Mouse (Mus musculus): ENCODE results near the gene Vim. TPM values are rescaled to one million over a fixed set of nuclear protein-coding genes. Genes with fewer than 3 reads are reported as not detected.

Vim gene
- polyA plus RNA-seq, 1 experiment from 2014 or later, result 1,056 TPM

DNA sequence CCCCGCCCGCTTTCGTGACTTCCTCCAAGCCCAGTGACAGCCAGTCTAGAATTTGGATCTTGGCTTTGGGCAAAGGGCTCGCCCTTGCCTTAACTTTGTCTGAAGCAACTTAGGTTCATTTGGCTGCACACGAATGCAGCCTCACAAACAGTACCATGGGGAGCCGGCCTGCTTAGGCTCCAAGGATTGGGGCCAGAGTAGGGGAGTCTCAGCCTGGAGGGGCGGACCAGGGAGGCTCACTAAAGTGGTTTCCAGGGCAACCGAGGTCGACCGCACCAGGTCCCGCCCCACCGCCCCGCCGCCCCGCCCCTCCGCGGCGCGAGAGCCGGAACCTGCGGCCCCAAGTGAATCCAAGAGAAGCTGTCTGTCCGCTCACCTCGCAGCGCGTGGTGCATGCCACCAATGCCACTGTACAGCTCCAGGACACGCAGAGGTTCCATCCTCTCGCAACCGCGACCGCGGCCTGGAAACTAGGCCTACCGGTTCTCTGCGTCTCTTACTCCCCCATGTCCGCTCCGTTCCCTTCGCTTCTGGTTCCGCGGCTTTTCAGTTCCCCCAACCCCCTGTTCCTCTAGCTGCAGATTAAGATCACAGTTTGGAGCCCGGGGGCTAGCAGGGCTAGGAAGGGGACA, 29.4 kb upstream of the Vim start, which contains the start of gene Trdmt1:
Gene Trdmt1, minus strand, starts transcription at position 476 of the 632 bp plus-strand sequence.
- H3K9me3 ChIP-seq (replicated peaks), result no peaks in the 10 kb centered on the region
- H3K9ac ChIP-seq, result peak within 1 kb of the TSS; percentile 82
- WGBS, result under 1% methylated on average over 35 of the region's 39 CpGs
- peak within 1 kb of the TSS; percentile 62 for H3K4me3 ChIP-seq
- peaks cover 12% of the 10 kb centered on the region; the same call in 1 of the 2 replicates for H3K4me1 ChIP-seq
- H3K4me2 ChIP-seq (replicated peaks), result peak within 1 kb of the TSS; percentile 56
- H3K27ac ChIP-seq, result peak within 1 kb of the TSS; percentile 95
- H3K36me3 ChIP-seq, result no peaks in the 10 kb centered on the region
- ATAC-seq (ENCODE audit: low FRiP score), result peak; percentile 99
- no peaks in the 10 kb centered on the region for H3K27me3 ChIP-seq

DNA sequence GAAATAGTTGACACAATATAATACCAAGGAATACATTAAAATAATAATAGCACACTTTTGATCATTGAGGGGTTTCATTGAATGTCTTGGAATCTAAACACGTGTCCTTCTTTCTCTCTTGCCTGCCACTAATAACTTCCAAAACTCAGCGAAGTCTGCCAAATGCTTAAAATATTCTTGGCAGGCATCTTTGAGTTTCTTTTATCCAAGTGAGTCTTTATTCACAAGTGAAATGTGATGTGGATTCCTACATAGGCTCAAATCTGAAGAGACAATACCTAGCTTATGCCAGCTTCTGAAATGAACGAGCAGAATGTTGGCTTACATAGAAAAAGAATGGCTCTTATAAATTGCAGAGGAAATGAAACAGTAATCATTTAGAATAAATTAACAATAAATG, 25.0 kb upstream of the Vim start:
- WGBS, result 83% methylated on average over 3 of the region's 3 CpGs
- Histone ChIP-seq H3K27ac (no peak overlapping the region), H3K4me2 (replicated peaks) (no peak overlapping the region), H3K27me3 (no peaks in the 10 kb centered on the region), H3K4me1 (peaks cover 10% of the 10 kb centered on the region; the same call in 1 of the 2 replicates), H3K9me3 (replicated peaks) (no peaks in the 10 kb centered on the region), H3K36me3 (no peaks in the 10 kb centered on the region), H3K4me3 (no peak overlapping the region), H3K9ac (no peak overlapping the region)
- ATAC-seq (ENCODE audit: low FRiP score), result no peak

DNA sequence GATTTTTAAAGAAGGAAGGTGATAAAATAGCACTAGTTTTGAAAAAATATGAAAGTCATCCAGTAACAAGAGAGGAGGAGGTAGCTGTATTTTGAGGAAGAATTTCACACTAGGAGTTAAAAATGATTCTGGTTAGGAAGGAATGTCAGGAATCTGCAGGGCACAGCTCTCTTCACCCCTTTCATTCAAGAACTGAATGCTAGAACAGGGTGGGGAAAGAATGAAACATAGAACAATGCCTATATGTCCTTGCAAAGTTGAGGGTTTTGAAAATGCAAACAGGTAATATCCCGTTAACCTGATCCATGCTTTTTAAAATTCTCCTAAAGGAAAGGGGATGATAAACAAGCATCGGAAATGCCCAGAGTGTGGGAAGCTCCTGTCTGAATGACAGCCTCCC, 19.8 kb upstream of the Vim start:
- no peak for ATAC-seq (ENCODE audit: low FRiP score)
- Histone ChIP-seq H3K27me3 (no peaks in the 10 kb centered on the region), H3K9ac (no peak overlapping the region), H3K27ac (no peak overlapping the region), H3K4me2 (replicated peaks) (no peak overlapping the region), H3K4me3 (no peak overlapping the region), H3K36me3 (no peaks in the 10 kb centered on the region), H3K9me3 (replicated peaks) (no peaks in the 10 kb centered on the region), H3K4me1 (no peaks in the 10 kb centered on the region)
- 57% methylated on average over 2 of the region's 2 CpGs for WGBS

DNA sequence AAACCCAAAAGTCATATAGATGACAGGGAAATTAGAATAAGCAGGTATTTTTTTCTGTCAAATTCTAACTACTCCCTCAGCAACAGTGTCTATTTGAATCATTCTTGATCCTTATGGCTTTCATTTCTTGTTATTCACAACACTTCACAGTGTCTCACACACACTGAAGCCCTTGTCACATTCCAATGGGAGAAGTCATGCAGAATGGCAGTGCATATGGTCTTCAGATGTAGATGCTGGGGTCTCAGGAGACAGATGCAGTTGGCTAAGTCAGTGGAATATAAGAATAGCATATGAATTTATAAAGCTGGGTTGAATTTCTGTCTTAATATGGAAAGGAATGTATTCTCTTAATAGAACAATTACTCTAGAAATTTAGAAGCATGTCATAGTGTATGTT, 17.5 kb upstream of the Vim start:
- no peak overlapping the region for H3K4me3 ChIP-seq
- no peaks in the 10 kb centered on the region for H3K4me1 ChIP-seq
- H3K27me3 ChIP-seq, result no peaks in the 10 kb centered on the region
- no peaks in the 10 kb centered on the region for H3K36me3 ChIP-seq
- no peaks in the 10 kb centered on the region for H3K9me3 ChIP-seq (replicated peaks)
- H3K4me2 ChIP-seq (replicated peaks), result no peak overlapping the region
- no peak for ATAC-seq (ENCODE audit: low FRiP score)
- no peak overlapping the region for H3K27ac ChIP-seq
- H3K9ac ChIP-seq, result no peak overlapping the region

DNA sequence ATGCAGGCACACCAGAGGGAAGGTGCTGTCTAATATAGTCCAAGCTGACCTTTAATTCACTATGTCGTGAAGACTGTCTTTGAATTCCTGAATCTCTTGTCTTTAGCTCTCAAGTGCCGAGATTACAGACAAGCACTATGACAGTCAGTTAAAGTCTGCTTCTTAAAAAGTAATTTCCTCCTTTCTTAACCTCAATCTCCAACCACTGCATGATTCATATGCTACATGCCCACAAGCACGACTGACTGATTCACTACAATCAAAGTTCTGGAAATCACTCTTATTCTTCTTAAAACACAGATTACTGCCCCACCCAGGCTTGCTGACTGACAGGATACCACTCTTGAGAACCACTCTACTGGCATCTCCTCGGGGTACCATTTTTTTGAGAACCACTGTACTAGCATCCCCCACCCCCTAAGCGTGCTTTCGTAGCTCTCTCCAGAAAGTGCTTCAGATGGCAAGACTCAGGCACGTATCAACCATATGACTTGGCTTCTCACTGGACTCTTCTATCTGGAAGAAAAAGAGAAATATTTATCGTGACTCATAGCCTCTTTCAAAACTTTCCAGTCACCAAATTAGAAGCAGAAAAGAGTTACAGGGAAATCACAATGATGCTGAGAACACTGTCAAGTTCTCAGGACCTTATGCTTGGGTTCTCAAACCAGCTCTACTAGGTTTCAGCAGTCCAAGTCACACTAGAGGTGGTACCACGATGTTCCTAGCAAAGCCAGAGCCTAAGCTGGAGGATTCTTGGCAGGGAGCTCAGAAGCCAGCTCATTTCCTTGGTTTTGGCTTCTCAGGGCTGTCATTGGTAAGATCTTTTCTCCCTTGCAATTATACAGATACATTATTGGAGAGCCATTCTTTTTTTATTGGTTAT, 16.3 kb upstream of the Vim start:
- Histone ChIP-seq H3K4me2 (replicated peaks) (no peak overlapping the region), H3K9me3 (replicated peaks) (no peaks in the 10 kb centered on the region), H3K36me3 (no peaks in the 10 kb centered on the region), H3K27me3 (no peaks in the 10 kb centered on the region), H3K27ac (no peak overlapping the region), H3K9ac (no peak overlapping the region), H3K4me3 (no peak overlapping the region), H3K4me1 (no peaks in the 10 kb centered on the region)
- WGBS, result 83% methylated on average over 9 of the region's 9 CpGs
- ATAC-seq (ENCODE audit: low FRiP score), result no peak

DNA sequence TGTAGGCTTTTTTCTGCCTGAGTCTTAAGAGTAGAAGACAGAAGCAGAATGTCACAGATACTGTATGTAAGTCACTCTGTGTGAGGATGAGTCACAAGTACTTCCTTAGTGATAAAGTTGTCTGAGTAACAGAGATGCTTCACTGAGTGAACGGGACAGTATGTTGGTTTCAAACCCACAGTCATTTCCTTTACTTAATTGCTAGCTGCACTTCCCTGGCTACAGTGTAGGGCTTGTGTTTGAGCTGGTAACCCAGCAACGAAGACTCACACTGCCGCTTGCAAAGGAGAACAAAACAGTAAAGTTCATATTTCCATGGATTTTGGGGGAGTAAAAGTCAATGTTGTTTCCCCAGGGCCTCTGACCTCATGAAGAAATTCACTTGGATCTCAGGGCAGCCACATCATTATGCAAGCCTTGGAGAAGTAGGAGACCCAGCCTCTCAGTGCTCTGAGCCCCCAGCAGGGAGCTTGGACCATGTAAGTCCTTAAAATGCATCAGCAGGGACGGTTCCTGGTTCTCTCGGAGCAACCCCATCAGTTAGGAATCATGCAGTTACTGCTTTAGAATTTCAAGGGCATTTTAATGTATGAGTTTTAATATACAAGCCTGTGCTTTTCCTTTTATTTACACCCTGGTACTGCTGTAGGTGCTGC, 15.0 kb upstream of the Vim start:
- WGBS, result 43% methylated on average over 5 of the region's 5 CpGs
- no peaks in the 10 kb centered on the region for H3K36me3 ChIP-seq
- H3K27ac ChIP-seq, result no peak overlapping the region
- no peak for ATAC-seq (ENCODE audit: low FRiP score)
- no peaks in the 10 kb centered on the region for H3K27me3 ChIP-seq
- H3K4me2 ChIP-seq (replicated peaks), result no peak overlapping the region
- no peaks in the 10 kb centered on the region for H3K9me3 ChIP-seq (replicated peaks)
- H3K4me1 ChIP-seq, result no peaks in the 10 kb centered on the region
- no peak overlapping the region for H3K9ac ChIP-seq
- no peak overlapping the region for H3K4me3 ChIP-seq

DNA sequence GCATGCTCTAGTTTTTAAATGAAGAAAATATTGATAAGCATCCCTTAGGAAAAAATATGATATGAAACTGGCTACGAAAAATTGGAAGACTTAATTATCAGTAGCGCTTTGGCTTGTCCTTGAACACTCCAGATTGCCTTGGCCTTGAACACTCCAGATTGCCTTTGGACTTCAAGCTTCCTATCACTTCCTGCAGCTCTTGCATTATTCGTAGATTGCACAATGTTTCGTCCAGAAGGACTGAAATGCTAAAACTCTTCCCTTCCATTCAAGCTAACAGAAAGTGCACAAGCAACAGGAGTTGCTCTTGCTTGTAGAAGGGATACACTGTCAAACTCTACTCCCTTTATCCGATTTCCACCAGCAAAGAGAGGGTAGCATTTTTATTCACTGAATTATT, 14.4 kb upstream of the Vim start:
- H3K4me3 ChIP-seq, result no peak overlapping the region
- no peak overlapping the region for H3K9ac ChIP-seq
- no peaks in the 10 kb centered on the region for H3K9me3 ChIP-seq (replicated peaks)
- H3K27ac ChIP-seq, result no peak overlapping the region
- H3K27me3 ChIP-seq, result no peaks in the 10 kb centered on the region
- WGBS, result 88% methylated on average over 5 of the region's 5 CpGs
- H3K36me3 ChIP-seq, result no peaks in the 10 kb centered on the region
- no peak for ATAC-seq (ENCODE audit: low FRiP score)
- no peak overlapping the region for H3K4me2 ChIP-seq (replicated peaks)
- H3K4me1 ChIP-seq, result no peaks in the 10 kb centered on the region

DNA sequence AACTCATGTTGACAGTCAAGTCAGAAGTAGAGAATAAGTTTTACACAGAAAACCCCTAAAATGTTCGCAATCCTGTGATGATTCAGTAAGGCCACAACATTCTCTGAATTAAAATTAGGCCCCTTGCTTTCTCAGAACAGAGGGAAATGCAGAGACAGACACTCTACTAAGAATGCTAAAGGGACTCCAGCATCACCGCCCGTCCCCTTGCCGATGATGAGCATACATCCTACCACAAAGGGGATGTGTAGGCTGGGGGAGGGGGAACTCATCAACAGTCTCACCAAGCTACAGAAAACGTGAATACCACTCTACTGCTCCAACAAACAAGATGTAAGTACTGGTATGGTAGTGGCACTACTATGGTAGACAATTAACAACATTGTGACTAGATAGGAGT, 14.0 kb upstream of the Vim start:
- WGBS, result 78% methylated on average over 5 of the region's 5 CpGs

DNA sequence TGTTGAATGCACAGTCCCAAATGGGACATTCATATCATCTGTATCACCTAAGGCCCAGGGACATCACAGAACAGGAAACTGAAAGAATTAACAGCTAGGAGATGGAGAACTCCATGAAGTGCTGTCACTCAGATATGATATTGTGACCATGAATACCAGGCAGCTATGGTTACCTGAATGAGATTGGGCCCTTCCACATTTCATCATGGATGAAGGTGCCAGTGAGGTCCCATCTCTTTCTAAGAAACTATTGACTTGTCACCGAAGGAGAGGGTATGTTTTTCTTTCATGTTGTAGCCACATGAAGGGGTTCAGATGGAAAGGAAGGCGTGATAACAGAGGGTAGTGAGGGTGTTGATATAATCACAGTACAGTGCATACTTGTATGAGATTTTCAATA, 13.3 kb upstream of the Vim start:
- no peak overlapping the region for H3K4me3 ChIP-seq
- H3K27ac ChIP-seq, result no peak overlapping the region
- no peak overlapping the region for H3K4me2 ChIP-seq (replicated peaks)
- H3K36me3 ChIP-seq, result no peaks in the 10 kb centered on the region
- no peaks in the 10 kb centered on the region for H3K27me3 ChIP-seq
- no peak for ATAC-seq (ENCODE audit: low FRiP score)
- H3K9ac ChIP-seq, result no peak overlapping the region
- WGBS, result 84% methylated on average over 2 of the region's 2 CpGs
- H3K4me1 ChIP-seq, result no peaks in the 10 kb centered on the region
- H3K9me3 ChIP-seq (replicated peaks), result no peaks in the 10 kb centered on the region

More for the DNA sequence above, 14.0 kb upstream of the Vim start:
- H3K27me3 ChIP-seq, result no peaks in the 10 kb centered on the region
- H3K36me3 ChIP-seq, result no peaks in the 10 kb centered on the region
- H3K4me3 ChIP-seq, result no peak overlapping the region
- H3K27ac ChIP-seq, result no peak overlapping the region
- H3K9ac ChIP-seq, result no peak overlapping the region
- H3K9me3 ChIP-seq (replicated peaks), result no peaks in the 10 kb centered on the region
- no peak overlapping the region for H3K4me2 ChIP-seq (replicated peaks)
- ATAC-seq (ENCODE audit: low FRiP score), result no peak
- H3K4me1 ChIP-seq, result no peaks in the 10 kb centered on the region

DNA sequence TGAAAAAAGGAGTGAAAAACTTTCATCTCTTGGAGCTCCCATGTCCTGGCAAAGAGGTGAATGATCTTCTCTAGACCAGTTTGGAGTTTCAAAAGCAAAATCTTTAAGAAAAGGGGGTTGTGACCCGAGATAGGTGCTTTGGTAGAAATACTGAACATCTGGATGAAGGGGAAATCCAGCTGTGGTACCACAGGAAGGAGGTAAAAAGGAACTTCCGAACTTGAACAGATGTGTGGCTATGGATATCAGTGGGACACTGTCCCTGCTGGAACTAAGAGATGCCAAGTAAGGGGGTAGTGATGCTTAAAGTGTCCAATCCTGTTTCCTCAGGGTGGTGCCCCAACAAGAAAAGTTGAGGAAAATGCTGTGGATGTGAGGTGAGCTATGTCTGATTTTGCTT, 3.6 kb upstream of the Vim start:
- no peak overlapping the region for H3K4me2 ChIP-seq (replicated peaks)
- H3K36me3 ChIP-seq, result no peaks in the 10 kb centered on the region
- ATAC-seq (ENCODE audit: low FRiP score), result no peak
- H3K27me3 ChIP-seq, result no peaks in the 10 kb centered on the region
- no peak overlapping the region for H3K4me3 ChIP-seq
- H3K27ac ChIP-seq, result no peak overlapping the region
- H3K9ac ChIP-seq, result no peak overlapping the region
- 62% methylated on average over 2 of the region's 2 CpGs for WGBS
- H3K9me3 ChIP-seq (replicated peaks), result no peaks in the 10 kb centered on the region
- H3K4me1 ChIP-seq, result peaks cover 8% of the 10 kb centered on the region

DNA sequence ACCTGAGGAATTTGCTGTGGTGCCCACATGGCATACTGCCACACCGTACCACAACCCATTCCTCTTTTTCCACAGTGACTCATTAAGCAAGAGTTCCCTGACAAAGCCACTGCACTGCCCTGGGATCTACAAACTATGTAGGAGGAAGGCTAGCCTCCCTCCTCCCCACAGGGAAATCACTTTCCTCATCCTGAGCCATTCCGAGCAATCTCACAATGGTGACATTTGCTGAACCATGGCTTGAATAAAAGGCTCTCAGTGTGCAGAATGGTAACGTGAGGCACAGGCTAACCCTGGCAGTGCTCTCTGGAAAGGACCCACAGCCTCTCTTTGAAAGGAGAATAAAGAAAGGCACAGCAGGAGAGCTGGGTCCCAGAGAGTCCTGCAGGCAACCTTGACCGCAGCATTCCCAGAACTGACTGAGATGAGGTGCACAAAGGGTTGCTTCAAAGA, 1.6 kb upstream of the Vim start:
- WGBS, result 3% methylated on average over 4 of the region's 4 CpGs
- no peak overlapping the region for H3K4me3 ChIP-seq
- no peak for ATAC-seq (ENCODE audit: low FRiP score)

DNA sequence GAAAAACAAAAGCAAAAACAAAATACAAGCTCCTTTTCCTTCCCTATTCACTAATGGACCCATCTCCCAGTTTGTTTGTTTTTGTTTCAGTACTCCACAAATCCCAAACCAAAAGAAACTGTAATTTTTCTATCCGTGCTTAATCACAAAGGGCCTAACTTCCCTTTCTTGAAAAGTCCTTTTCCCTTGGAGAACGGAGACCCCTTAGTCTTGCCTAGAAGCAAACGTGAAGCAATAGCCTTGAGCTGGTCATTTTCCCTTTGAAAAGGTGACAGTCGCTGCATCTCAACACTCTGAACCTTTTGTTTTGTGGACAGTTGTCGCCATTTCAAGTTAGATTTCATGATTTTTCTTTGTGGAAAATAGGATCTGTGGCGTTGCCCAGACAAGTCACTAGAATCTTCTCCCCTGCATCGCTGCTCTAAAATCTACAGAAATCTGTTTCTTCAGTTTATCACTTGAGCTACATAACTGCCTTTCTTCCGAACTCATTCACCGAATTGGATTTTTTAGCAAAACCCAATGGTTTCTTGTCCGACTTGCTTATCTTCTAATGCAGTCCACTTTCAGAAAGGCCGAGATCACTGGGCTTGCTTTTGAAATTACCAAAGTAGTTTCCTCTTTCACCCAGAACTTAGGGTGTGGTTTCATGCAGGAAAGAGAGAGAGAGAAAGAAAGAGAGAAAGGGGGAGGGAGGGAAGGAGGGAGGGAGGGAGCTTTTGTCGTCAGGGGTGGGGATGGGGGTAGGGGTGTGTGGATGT, 900 bp upstream of the Vim start:
- peaks cover 6% of the 10 kb centered on the region; the same call in 1 of the 2 replicates for H3K36me3 ChIP-seq
- H3K27ac ChIP-seq, result peak overlapping the region; percentile 93
- peaks cover 14% of the 10 kb centered on the region for H3K4me1 ChIP-seq
- H3K4me2 ChIP-seq (replicated peaks), result peak overlapping the region; percentile 69
- peak; percentile 3; the same call in 1 of the 2 replicates for ATAC-seq (ENCODE audit: low FRiP score)
- no peaks in the 10 kb centered on the region for H3K9me3 ChIP-seq (replicated peaks)
- H3K9ac ChIP-seq, result peak overlapping the region; percentile 89
- peak overlapping the region; percentile 86 for H3K4me3 ChIP-seq
- WGBS, result 4% methylated on average over 12 of the region's 12 CpGs
- H3K27me3 ChIP-seq, result no peaks in the 10 kb centered on the region

More for the DNA sequence above, 1.6 kb upstream of the Vim start:
- H3K27ac ChIP-seq, result peak overlapping the region; percentile 93
- H3K4me1 ChIP-seq, result peaks cover 14% of the 10 kb centered on the region
- H3K9me3 ChIP-seq (replicated peaks), result no peaks in the 10 kb centered on the region
- peak overlapping the region; percentile 69 for H3K4me2 ChIP-seq (replicated peaks)
- H3K27me3 ChIP-seq, result no peaks in the 10 kb centered on the region
- H3K9ac ChIP-seq, result no peak overlapping the region
- 0 out of 2 replicates have a peak, but pooled peaks cover 2% of the 10 kb centered on the region for H3K36me3 ChIP-seq

Data from hindbrain, embryonic 12.5 days (tissue).